Comparison of ENCODE assay signal across 15 mouse cellular contexts in the genomic region with DNA sequence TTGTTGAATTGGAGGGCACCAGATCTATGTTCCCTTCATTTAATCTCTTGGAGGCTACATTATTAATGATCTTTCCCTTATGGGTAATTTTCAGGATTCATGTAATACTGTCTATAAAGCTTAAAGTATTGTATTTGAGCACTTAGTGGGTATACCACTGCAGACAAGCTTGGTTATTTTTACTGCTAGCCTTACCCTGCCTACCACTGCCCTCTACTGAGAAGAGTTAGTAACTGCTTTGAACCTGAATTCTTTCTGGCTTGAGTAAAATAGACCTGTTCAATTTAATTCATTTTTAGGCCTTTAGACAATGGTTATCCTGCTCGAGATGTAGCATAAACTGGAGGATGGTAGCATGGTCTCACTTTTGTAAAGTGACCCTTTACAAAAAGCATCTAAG.
DNase-seq lines count a peak whose midpoint lies in the region; ATAC-seq and TF ChIP-seq lines count a peak whose summit lies in the region.
"Had no signal": no experiment of that assay in that cellular context is flagged by ENCODE, and none has a peak within 500 bp of the region (broad histone marks: within the 10 kb centered on the region; RNA-seq: fewer than 3 reads in every experiment).

No protein-coding gene starts in this region.

- ATAC-seq in liver, embryonic 14.5 days (ENCODE audit: insufficient read depth) = no peak
- ATAC-seq in Patski = no peak
- ATAC-seq: midbrain, embryonic 13.5 days had no signal

- no peak overlapping the region for H3K4me2 ChIP-seq in liver, embryonic 14.5 days (ENCODE audit: low read depth)
- H3K4me2 ChIP-seq: liver, embryonic 13.5 days; midbrain, embryonic 13.5 days had no signal

- H3K27ac ChIP-seq in liver, embryonic 14.5 days = no peak overlapping the region
- H3K27ac ChIP-seq: liver, embryonic 13.5 days; midbrain, embryonic 13.5 days had no signal

- CTCF ChIA-PET in Patski (lab: Charles Lee) = interaction anchor here (0.7 to 5.4 kb wide), 34 partner anchors 9 to 221 kb away, joined by 3 to 28 read pairs (median 4); no protein-coding TSS in a partner anchor

- no peaks in the 10 kb centered on the region for H3K27me3 ChIP-seq in liver, embryonic 14.5 days (ENCODE audit: control insufficient read depth, insufficient read depth, low read length)
- H3K27me3 ChIP-seq in Patski = no peaks in the 10 kb centered on the region
- H3K27me3 ChIP-seq: liver, embryonic 13.5 days; midbrain, embryonic 13.5 days had no signal

- H3K36me3 ChIP-seq in liver, embryonic 14.5 days (replicated peaks; ENCODE audit: control insufficient read depth, insufficient read depth, low read depth) = no peaks in the 10 kb centered on the region
- H3K36me3 ChIP-seq: liver, embryonic 13.5 days; midbrain, embryonic 13.5 days had no signal

- no peak overlapping the region for H3K4me3 ChIP-seq in liver, embryonic 14.5 days (ENCODE audit: insufficient read depth in 1 of 2, low read depth in 2 of 2, low read length in 2 of 2)
- H3K4me3 ChIP-seq: liver, embryonic 13.5 days; midbrain, embryonic 13.5 days had no signal

- no peaks in the 10 kb centered on the region for H3K9me3 ChIP-seq in liver, embryonic 14.5 days (ENCODE audit: control insufficient read depth, low read length)
- H3K9me3 ChIP-seq: liver, embryonic 13.5 days; midbrain, embryonic 13.5 days had no signal

- no peak for TF ChIP-seq EP300 in liver, embryonic 14.5 days (IDR thresholded peaks at IDR 0.05; ENCODE audit: low read depth)

- WGBS in liver, embryonic 14.5 days (ENCODE audit: insufficient replicate concordance) = 4% methylated on average over 1 of the region's 1 CpGs

- POLR2A ChIA-PET in Patski (lab: Charles Lee) = interaction anchor here (0.6 kb wide), 1 partner anchor 13 kb away, joined by 3 read pairs; no protein-coding TSS in a partner anchor

- in situ Hi-C loops in Patski (cut with MboI; ENCODE audit: low pct_unique_long_range_greater_than_20kb) = no loop called here

- H3K4me1 ChIP-seq in liver, embryonic 14.5 days (replicated peaks; ENCODE audit: control insufficient read depth in 2 of 2, insufficient read depth in 2 of 2, low read length in 1 of 2) = no peaks in the 10 kb centered on the region
- H3K4me1 ChIP-seq: liver, embryonic 13.5 days; midbrain, embryonic 13.5 days had no signal

- peak; percentile 24; the same call in 1 of the 2 replicates for TF ChIP-seq CTCF in liver, embryonic 14.5 days (IDR thresholded peaks at IDR 0.05; ENCODE audit: low read depth)
- peak; percentile 72 for TF ChIP-seq CTCF in Patski (IDR thresholded peaks at IDR 0.05)

- no peak overlapping the region for H3K9ac ChIP-seq in liver, embryonic 14.5 days (replicated peaks)
- H3K9ac ChIP-seq: liver, embryonic 13.5 days; midbrain, embryonic 13.5 days had no signal

- DNase-seq in heart, adult 8-10 months (ENCODE audit: low spot score) = peak; percentile 13
- no peak for DNase-seq in heart, adult 9 months (ENCODE audit: low spot score in 2 of 2)
- DNase-seq in liver, embryonic 14.5 days (ENCODE audit: low read depth in 3 of 3, low spot score in 3 of 3) = no peak
- DNase-seq in liver (no peak), Patski (ENCODE audit: low read depth, low spot score) (no peak)
- DNase-seq in lung, postnatal 10 days = peak; percentile 5
- DNase-seq in thymus, adult 18-20 months = no peak
- DNase-seq in adrenal gland, adult 2 months = no peak
- DNase-seq: adrenal gland, adult 8-10 months; cerebellum, adult 18-20 months; heart, postnatal 14 days; kidney, adult 11 months; liver, embryonic 13.5 days; right cerebral cortex, postnatal 4 days had no signal

Comparison
In these comparisons a context has a peak if more than half of its experiments do, and no peak if none do; other contexts are left out.
1. DNase-seq: peak in heart, adult 8-10 months (single experiment) and lung, postnatal 10 days (single experiment); none in heart, adult 9 months (0 of 2), liver, embryonic 14.5 days (0 of 3), liver (single experiment), Patski (single experiment), thymus, adult 18-20 months (0 of 2) and adrenal gland, adult 2 months (single experiment).